Mouse (Mus musculus) megakaryocyte, adult 5-6 weeks (primary cell): ENCODE measurements around the gene Nrip2. TPM values are rescaled to one million over a fixed set of nuclear protein-coding genes. Genes with fewer than 3 reads are reported as not detected.
A peak's percentile ranks its signal among the peaks of the same experiment; 100 is the strongest.
"Not testable (repeated sequence)": the region's sequence is repeated elsewhere in the genome, so short reads cannot be mapped to it uniquely, and the experiment has no call there.

Experiments used
- ATAC-seq: 2 replicates; pipeline ENCODE4 v1.8.0; 2016; ENCODE audit warnings: mild to moderate bottlenecking, inconsistent platforms; ENCODE audit not compliant: poor library complexity, severe bottlenecking
- total RNA-seq, 2 experiments: library from RNA; stranded (forward) in 1 of 2; stranded (reverse) in 1 of 2; fragments of 153-499, 151-499 nt in 1 of 2; fragments of 221-1000, 200-1000 nt in 1 of 2; gene quantifications; 2 replicates each; pipeline versions ENCODE4 v1.2.3 to v1.2.4; 2015 to 2017

Nrip2 gene
- total RNA-seq (2015), result not detected in 2 replicates
- total RNA-seq (2017), result 0.15 TPM in 1 of 2 replicates, not detected in the other

DNA sequence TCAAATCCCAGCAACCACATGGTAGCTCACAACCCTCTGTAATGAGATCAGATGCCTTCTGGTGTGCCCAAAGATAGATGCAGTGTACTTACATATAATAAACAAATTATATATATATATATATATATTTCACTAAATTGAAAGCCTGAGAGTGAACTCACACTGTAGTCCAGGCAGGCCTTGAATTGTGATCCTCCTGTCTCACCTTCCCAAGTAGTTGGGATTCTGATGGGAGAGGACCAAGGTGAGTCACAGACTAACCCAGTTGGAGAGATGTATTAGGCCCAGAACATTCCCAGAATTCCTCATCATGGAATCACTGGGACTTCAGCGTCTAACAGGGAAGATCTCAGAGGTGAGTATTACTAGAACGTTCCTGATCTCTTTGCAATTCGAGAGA is at the start of gene Nrip2:
Gene Nrip2, plus strand, starts transcription at position 301 of the 400 bp plus-strand sequence.
- ATAC-seq, result no peak

- no peak for ATAC-seq
Measured at GRCm38 (mm10) chr6:128349711-128350110, 49.4 kb upstream of the Nrip2 start.

DNA sequence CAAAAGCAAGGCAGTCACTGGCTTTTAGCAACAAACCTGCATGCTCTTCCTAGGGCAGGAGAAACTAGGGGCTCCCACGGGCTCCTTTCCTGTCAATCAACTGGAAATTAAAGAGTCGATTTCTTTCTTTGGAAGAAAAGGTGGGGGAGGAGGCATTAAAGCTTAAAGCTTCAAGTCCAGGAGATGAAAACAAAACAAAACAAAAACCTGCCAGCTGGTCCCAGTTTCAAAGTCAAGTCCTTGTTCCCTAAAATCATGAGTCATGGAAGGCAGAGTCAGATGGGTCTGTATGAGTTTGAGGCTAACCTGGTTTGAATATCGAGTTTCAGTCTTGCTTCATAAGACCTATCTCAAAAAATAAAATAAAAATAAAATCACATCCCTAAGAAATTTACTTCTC is 45.0 kb upstream of the Nrip2 start:
- ATAC-seq, result no peak

DNA sequence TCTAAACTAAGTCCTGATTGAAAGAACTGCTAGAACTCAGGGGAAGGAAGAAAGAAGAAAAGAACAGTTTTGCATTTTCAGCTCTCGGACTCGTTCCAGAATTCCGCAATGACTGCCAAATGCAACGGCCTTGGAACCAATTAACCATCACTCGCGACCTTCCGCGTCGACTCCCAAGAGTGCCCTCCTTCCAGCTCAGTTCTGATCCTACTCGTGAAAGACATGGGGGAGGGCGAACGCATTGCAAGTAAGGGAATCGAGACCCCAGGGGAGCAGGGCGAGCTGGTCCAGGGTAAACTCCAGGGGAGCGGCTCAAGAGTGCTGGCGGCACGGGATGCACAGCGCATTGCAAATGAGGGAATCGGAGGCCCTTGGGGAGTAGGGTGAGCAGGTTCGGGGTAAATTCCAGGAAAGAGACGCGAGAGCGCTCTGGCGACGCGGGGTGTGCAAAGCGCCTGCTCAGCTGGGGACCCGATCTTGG is 43.9 kb upstream of the Nrip2 start:
- 0 out of 2 replicates have a peak, but pooled peaks have one; percentile 6 for ATAC-seq

GRCm38 (mm10) chr6:128355726-128356416 is 43.2 kb upstream of the Nrip2 start, which contains the start of gene Tulp3:
Gene Tulp3, minus strand, starts transcription at chr6:128355851.
- ATAC-seq, result peak; percentile 95

GRCm38 (mm10) chr6:128358999-128359398 is 40.1 kb upstream of the Nrip2 start:
- 0 out of 2 replicates have a peak, but pooled peaks have one; percentile 19 for ATAC-seq

GRCm38 (mm10) chr6:128361901-128362300 is 37.2 kb upstream of the Nrip2 start:
- peak; percentile 11 for ATAC-seq

GRCm38 (mm10) chr6:128362381-128363006 is 36.6 kb upstream of the Nrip2 start, which contains the start of the genes Rhno1 and Foxm1:
Gene Rhno1, minus strand, starts transcription at chr6:128362911.
Gene Foxm1, plus strand, starts transcription at chr6:128362967.
- ATAC-seq, result peak; percentile 73

GRCm38 (mm10) chr6:128363007-128363825 is 35.9 kb upstream of the Nrip2 start:
- no peak for ATAC-seq

GRCm38 (mm10) chr6:128364721-128365120 is 34.4 kb upstream of the Nrip2 start:
- ATAC-seq, result no peak

- ATAC-seq, result no peak
Measured at GRCm38 (mm10) chr6:128366466-128366865, 32.6 kb upstream of the Nrip2 start.

DNA sequence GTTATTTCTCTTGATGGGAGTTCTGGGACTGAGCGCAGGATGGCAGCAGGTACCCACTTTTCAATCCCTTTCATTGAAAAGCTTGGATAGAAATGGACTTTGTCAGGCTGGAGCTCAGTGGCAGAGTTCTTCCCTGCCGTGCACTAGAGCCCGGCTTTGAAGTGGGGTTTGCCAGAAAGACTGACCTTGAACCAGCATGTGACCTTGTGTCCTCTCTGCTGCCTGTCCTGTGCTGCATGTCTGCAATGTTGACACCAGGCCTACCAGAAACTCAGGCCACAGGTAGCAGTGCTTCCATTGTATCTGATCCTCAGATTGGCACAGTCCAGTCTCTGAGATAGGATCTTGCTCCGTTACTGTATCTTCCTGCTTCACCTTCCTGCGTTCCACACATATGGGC is 29.1 kb upstream of the Nrip2 start:
- no peak for ATAC-seq

DNA sequence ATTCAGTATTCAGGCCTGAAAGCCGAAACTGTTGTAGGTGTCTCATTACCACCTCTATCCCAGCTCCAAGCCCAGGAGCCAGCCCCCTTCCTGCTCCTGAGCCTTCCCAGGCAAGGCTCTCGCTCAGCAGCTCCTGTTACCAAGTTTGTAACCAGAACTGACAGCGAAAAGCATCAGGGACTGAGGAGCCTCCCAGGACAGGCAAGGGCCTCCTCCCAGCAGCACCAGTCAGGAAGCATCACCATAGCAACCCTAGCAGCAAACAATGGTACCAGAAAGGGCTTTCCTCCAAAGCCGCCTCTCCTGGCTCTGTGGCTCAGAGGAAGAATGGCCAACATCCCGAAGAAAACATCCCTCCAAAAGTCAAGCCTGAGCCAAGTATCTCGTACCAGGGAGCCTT is 23.9 kb upstream of the Nrip2 start, which contains the start of the genes Tex52 and Gm44596:
Gene Tex52, plus strand, starts transcription at position 265 of the 400 bp plus-strand sequence.
Gene Gm44596, plus strand, starts transcription at position 312 of the 400 bp plus-strand sequence.
- no peak for ATAC-seq

- ATAC-seq, result no peak
Measured at GRCm38 (mm10) chr6:128376371-128377085, 22.6 kb upstream of the Nrip2 start.

- ATAC-seq, result peak; percentile 73
Measured at GRCm38 (mm10) chr6:128379636-128380035, 19.5 kb upstream of the Nrip2 start.

DNA sequence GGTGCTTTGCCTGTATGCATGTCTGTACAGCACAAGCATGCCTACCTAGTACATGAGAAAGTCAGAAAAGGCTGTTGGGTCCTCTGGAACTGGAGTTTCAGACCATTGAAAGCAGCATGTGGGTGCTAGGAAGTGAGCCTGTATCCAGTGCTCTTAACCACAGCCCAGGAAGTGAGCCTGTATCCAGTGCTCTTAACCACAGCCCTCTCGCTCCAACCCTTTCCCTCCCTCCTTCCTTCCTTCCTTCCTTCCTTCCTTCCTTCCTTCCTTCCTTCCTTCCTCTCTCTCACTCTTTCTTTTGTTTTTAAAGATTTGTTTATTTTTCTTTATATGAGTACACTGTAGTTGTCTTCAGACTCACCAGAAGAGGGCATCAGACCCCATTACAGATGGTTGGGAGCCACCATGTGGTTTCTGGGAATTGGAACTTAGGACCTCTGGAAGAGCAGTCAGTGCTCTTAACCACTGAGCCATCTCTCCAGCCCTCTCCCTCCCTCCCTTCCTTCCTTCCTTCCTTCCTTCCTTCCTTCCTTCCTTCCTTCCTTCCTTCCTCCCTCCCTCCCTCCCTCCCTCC is 18.4 kb upstream of the Nrip2 start:
- not testable (repeated sequence) for ATAC-seq

- peak; percentile 73 for ATAC-seq
Measured at GRCm38 (mm10) chr6:128381254-128381653, 17.8 kb upstream of the Nrip2 start.

DNA sequence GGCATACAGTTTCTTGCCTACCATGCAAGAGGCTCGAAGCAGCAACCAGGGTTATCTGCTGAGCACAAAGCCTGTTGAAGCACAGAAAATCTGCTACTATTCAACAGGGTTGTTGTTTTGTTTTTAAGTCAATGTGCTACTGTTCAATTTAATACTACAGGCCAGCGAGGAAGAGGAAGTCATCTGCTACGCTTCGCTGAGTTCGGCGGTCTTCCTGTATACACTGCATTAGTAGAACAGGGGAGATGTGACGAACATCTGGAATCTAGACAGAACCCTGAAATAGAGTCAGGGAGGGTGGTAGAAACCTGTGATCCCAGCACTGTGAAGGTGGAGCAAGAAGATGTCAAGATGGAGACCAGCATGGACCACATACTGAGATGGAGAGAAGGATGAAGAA is 15.3 kb upstream of the Nrip2 start:
- ATAC-seq, result no peak

- no peak for ATAC-seq
Measured at GRCm38 (mm10) chr6:128385026-128385425, 14.1 kb upstream of the Nrip2 start.

DNA sequence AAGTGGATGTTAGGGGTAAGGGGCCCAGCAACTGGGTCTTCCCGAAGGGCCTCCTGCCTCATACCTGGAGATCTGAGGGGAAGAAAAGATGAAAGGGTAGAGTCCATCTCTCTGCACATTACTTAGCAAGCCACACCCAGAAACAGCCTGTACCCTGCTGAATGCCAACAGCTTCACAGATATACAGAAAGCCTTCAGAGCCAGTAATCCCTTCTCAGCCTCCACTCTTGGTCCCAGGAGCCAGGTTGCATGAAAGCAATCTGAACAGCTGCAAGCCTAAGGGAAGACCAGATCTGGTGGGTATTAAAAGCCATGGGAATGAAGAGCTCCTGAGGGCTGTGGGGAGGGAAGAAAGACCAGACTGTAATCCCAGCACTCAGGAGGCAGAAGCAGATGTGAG is 9.9 kb upstream of the Nrip2 start:
- ATAC-seq, result no peak
